Mouse (Mus musculus) limb, embryonic 14.5 days (tissue): ENCODE results near the gene B3glct. TPM values are rescaled to one million over a fixed set of nuclear protein-coding genes. Genes with fewer than 3 reads are reported as not detected.

Source experiments
- ATAC-seq: fragments of 200-750 bp; cut with Nextera tagmentation; 2 replicates; pipeline ENCODE4 v1.8.0; 2017; ENCODE audit warnings: low read depth, moderate number of reproducible peaks, moderate TSS enrichment; ENCODE audit not compliant: low FRiP score
- DNase-seq: peaks from one replicate; pipeline ENCODE4 v3.0.0-alpha.2; 2015; ENCODE audit warnings: low spot score
- H3K27ac ChIP-seq: fragments of 300-500 bp; sonication (generic); replicated peaks from 2 replicates; pipeline ENCODE4 v1.5.1; 2014; ENCODE audit warnings: low read depth, mild to moderate bottlenecking, low read length, moderate library complexity, mixed read lengths
- H3K27me3 ChIP-seq: fragments of 300-500 bp; sonication (generic); 2 replicates; pipeline ENCODE4 v1.6.1; 2014; ENCODE audit warnings: low read length, mixed read lengths; ENCODE audit not compliant: control insufficient read depth, insufficient read depth
- H3K36me3 ChIP-seq: fragments of 300-500 bp; sonication (generic); 2 replicates; pipeline ENCODE4 v1.6.1; 2014; ENCODE audit warnings: mild to moderate bottlenecking, low read length, moderate library complexity, mixed read lengths; ENCODE audit not compliant: control insufficient read depth, insufficient read depth
- H3K4me1 ChIP-seq: fragments of 300-500 bp; sonication (generic); 2 replicates; pipeline ENCODE4 v1.6.1; 2014; ENCODE audit warnings: antibody characterized with exemption, low read length, mixed read lengths; ENCODE audit not compliant: control insufficient read depth, insufficient read depth
- H3K4me2 ChIP-seq: fragments of 300-500 bp; sonication (generic); replicated peaks from 2 replicates; pipeline ENCODE4 v1.6.1; 2014; ENCODE audit warnings: low read depth, mild to moderate bottlenecking, low read length, moderate library complexity; ENCODE audit not compliant: severe bottlenecking
- H3K4me3 ChIP-seq: fragments of 300-500 bp; sonication (generic); replicated peaks from 2 replicates; pipeline ENCODE4 v1.5.1; 2014; ENCODE audit warnings: low read length
- H3K9ac ChIP-seq: fragments of 300-500 bp; sonication (generic); 2 replicates; pipeline ENCODE4 v1.6.1; 2014; ENCODE audit warnings: mild to moderate bottlenecking, low read depth, low read length, moderate library complexity; ENCODE audit not compliant: severe bottlenecking
- H3K9me3 ChIP-seq: fragments of 300-500 bp; sonication (generic); 2 replicates; pipeline ENCODE4 v1.6.1; 2016; ENCODE audit warnings: low read length; ENCODE audit not compliant: control insufficient read depth
- POLR2A ChIP-seq: fragments of 200-500 bp; IDR thresholded peaks from 2 replicates; pipeline ENCODE4 v1.8.0; 2012; ENCODE audit warnings: inconsistent platforms, mild to moderate bottlenecking, moderate library complexity, borderline replicate concordance; ENCODE audit not compliant: insufficient read depth, insufficient read length; ENCODE audit errors: extremely low read depth
- WGBS: fragments of 180-500 bp; shearing (Covaris S2); extraction: QIAGEN DNeasy Blood & Tissue Kit; methylation state at CpG from one replicate; pipeline ENCODE4 v1.1.7; 2014; 5-methylcytosine and 5-hydroxymethylcytosine counted together
- polyA plus RNA-seq, 2 experiments: library from polyadenylated mRNA; depleted of rRNA in 1 of 2; stranded (reverse) in 1 of 2; unstranded in 1 of 2; fragments of >200 nt; fragmentation: Nextera tagmentation in 1 of 2; extraction: Ambion mirVana in 1 of 2; gene quantifications; 2 replicates each; pipeline versions ENCODE4 v1.2.1 to v1.2.3; 2012 to 2014

Gene B3glct
- polyA plus RNA-seq, 2 experiments, result 15.4 to 20.0 TPM

DNA sequence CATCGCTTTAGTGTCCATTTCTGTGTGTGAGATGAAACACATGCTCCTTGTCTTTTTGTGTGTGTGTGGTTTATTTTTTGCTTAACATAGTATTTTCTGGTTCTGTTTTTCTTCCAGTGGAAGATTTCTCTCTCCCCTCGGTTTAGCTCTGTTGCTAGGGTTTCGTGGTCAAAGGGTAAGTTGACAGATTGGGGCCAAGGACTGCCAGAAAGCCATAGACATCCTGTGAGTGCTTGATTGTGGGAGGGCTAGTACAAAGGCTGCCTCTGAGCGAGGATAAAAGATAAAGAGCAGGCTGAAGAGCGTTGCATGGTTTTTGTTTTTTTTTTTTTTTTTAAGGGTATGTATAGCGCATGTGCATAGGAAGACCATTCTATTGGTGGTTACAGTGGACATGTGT, 133.8 kb downstream of the B3glct start:
- H3K4me3 ChIP-seq, result no peak overlapping the region
- no peak overlapping the region for H3K4me2 ChIP-seq
- H3K9me3 ChIP-seq, result no peaks in the 10 kb centered on the region
- no peak overlapping the region for H3K27ac ChIP-seq
- H3K4me1 ChIP-seq, result no peaks in the 10 kb centered on the region; the same call in 1 of the 2 replicates
- no peaks in the 10 kb centered on the region for H3K27me3 ChIP-seq
- DNase-seq (no peak), ATAC-seq (no peak)
- WGBS, result 73% methylated on average over 6 of the region's 6 CpGs
- TF ChIP-seq POLR2A, result no peak
- no peaks in the 10 kb centered on the region for H3K36me3 ChIP-seq
- H3K9ac ChIP-seq, result no peak overlapping the region

Other genes starting within 250 kb of the B3glct start
- 0.20 and 0.50 TPM in 2 replicates for gene Tex26, start 238.6 kb upstream of the B3glct start, polyA plus RNA-seq (2012; rRNA removed)
- 0.36 and 0.44 TPM in 2 replicates for gene Tex26, start 238.6 kb upstream of the B3glct start, polyA plus RNA-seq (2014; fragmentation: Nextera tagmentation; extraction: Ambion mirVana)
- gene Wdr95, start 149.6 kb upstream of the B3glct start, polyA plus RNA-seq (2012; rRNA removed), result 0.18 and 0.41 TPM in 2 replicates
- 0.07 and 0.15 TPM in 2 replicates for gene Wdr95, start 149.6 kb upstream of the B3glct start, polyA plus RNA-seq (2014; fragmentation: Nextera tagmentation; extraction: Ambion mirVana)
- 34.2 and 63.4 TPM in 2 replicates for gene Hsph1, start 41.9 kb upstream of the B3glct start, polyA plus RNA-seq (2012; rRNA removed)
- gene Hsph1, start 41.9 kb upstream of the B3glct start, polyA plus RNA-seq (2014; fragmentation: Nextera tagmentation; extraction: Ambion mirVana), result 46.9 and 50.9 TPM in 2 replicates